Mouse (Mus musculus) kidney, adult 9 months (tissue): Measurements from ENCODE around the gene Slitrk2.

Experiments used
- DNase-seq: peaks from one replicate; pipeline ENCODE4 v3.0.0; 2022

The Slitrk2 gene

GRCm38 (mm10) chrX:66648911-66649620, at the start of gene Slitrk2:
TSS of gene Slitrk2 (plus strand) at chrX:66649318.
- DNase-seq: no peak

- DNase-seq: no peak
These were observed 43.6 kb upstream of the Slitrk2 start for GRCm38 (mm10) chrX:66605490-66605889.

- no peak for DNase-seq
These were observed 3.5 kb downstream of the Slitrk2 start for GRCm38 (mm10) chrX:66652455-66653144.

- DNase-seq: peak; percentile 8
These were observed 8.2 kb downstream of the Slitrk2 start for GRCm38 (mm10) chrX:66657365-66657764.

GRCm38 (mm10) chrX:66676959-66677358, 27.8 kb downstream of the Slitrk2 start:
- DNase-seq: no peak

GRCm38 (mm10) chrX:66678646-66679045, 29.5 kb downstream of the Slitrk2 start:
- DNase-seq: no peak
